Mouse (Mus musculus) limb, embryonic 15.5 days (tissue): ENCODE results near the gene Trim45. TPM values are rescaled to one million over a fixed set of nuclear protein-coding genes. Genes with fewer than 3 reads are reported as not detected.
A peak's percentile ranks its signal among the peaks of the same experiment; 100 is the strongest.

Experiments used
- ATAC-seq: fragments of 200-750 bp; cut with Nextera tagmentation; 2 replicates; pipeline ENCODE4 v1.8.0; 2017; ENCODE audit warnings: low read depth, moderate TSS enrichment; ENCODE audit not compliant: insufficient number of reproducible peaks, low FRiP score, low TSS enrichment
- H3K27ac ChIP-seq: fragments of 300-500 bp; sonication (generic); 2 replicates; pipeline ENCODE4 v1.5.1; 2015; ENCODE audit warnings: moderate library complexity, mild to moderate bottlenecking, inconsistent platforms
- H3K27me3 ChIP-seq: fragments of 300-500 bp; sonication (generic); 2 replicates; pipeline ENCODE4 v1.6.1; 2015; ENCODE audit warnings: inconsistent platforms
- H3K36me3 ChIP-seq: fragments of 300-500 bp; sonication (generic); 2 replicates; pipeline ENCODE4 v1.6.1; 2015; ENCODE audit warnings: inconsistent platforms
- H3K4me1 ChIP-seq: fragments of 300-500 bp; sonication (generic); 2 replicates; pipeline ENCODE4 v1.6.1; 2015; ENCODE audit warnings: inconsistent platforms
- H3K4me2 ChIP-seq: fragments of 300-500 bp; sonication (generic); 2 replicates; pipeline ENCODE4 v1.6.1; 2015; ENCODE audit warnings: mild to moderate bottlenecking, inconsistent platforms
- H3K4me3 ChIP-seq: fragments of 300-500 bp; sonication (generic); 2 replicates; pipeline ENCODE4 v1.5.1; 2015; ENCODE audit warnings: mild to moderate bottlenecking, inconsistent platforms
- H3K9ac ChIP-seq: fragments of 300-500 bp; sonication (generic); 2 replicates; pipeline ENCODE4 v1.6.1; 2015; ENCODE audit warnings: inconsistent platforms
- H3K9me3 ChIP-seq: fragments of 300-500 bp; sonication (generic); 2 replicates; pipeline ENCODE4 v1.6.1; 2016; ENCODE audit warnings: inconsistent platforms
- WGBS: fragments of 180-500 bp; shearing (Covaris S2); methylation state at CpG from one replicate; pipeline ENCODE4 v1.1.7; 2015; 5-methylcytosine and 5-hydroxymethylcytosine counted together
- polyA plus RNA-seq: library from polyadenylated mRNA; unstranded; fragments of >200 nt; fragmentation: Nextera tagmentation; extraction: Ambion mirVana; gene quantifications from 2 replicates; pipeline ENCODE4 v1.2.1, GENCODE M21; 2015

The Trim45 gene
- 4.7 and 5.9 TPM in 2 replicates for polyA plus RNA-seq

DNA sequence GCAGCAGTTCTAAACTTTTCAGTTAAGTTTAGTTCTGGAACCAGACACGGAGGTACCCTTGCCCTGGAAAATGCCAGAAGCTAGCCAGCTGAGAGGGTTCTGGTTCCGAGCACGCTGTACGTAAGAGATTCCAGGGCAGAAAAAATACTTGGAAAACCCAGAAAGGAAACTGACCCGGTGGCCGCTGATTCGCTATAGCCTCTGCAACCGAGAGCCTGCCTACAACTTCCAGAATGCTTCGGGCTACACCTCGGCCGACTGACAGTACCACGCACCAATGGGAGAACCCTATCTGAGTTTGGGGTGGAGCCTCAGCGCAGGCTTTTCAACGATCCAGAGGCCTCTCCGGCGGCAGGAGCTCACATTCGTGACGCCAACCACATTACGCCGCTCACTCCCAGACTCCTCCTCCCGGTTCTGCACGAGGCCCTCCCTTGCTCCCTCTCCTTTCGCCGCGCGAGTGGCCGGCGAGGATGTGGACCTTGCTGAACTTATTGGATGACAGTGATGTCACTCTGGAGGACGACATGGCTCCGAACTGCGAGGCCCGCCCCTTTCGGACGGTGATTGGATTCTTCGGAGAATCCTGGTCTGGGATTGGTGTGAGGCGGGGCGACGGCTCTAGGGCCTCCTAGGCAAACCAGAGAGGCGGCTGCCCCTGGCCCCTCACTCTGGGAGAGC is at the start of gene Trim45:
Gene Trim45 (plus strand): TSS at position 378 of the 681 bp plus-strand sequence.
- 0% methylated on average over 39 of the region's 39 CpGs for WGBS
- no peaks in the 10 kb centered on the region for H3K9me3 ChIP-seq

DNA sequence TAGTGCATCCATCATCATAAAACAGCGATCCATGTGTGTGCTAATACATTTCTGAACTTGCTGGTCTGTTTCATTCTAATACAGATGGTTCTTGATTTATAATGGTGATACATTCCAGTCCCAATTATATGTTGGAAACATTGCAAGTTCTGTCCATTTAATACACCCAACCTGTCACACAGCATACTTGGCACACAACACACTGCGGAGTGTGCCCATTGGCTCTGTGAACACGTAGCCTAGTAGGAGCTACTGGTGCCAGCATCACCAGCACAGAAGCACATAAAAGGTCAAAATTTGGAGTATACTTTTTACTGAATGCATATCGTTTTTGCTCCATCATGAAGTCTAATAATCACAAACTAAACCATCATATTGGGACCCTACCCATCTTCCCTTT is 44.9 kb upstream of the Trim45 start:
- Histone ChIP-seq H3K9ac (no peak overlapping the region), H3K4me3 (no peak overlapping the region), H3K4me2 (no peak overlapping the region), H3K4me1 (no peaks in the 10 kb centered on the region), H3K36me3 (no peaks in the 10 kb centered on the region), H3K9me3 (no peaks in the 10 kb centered on the region), H3K27ac (no peak overlapping the region), H3K27me3 (no peaks in the 10 kb centered on the region)
- 75% methylated on average over 4 of the region's 4 CpGs for WGBS
- no peak for ATAC-seq

More for the DNA sequence above, at the start of gene Trim45:
- Histone ChIP-seq H3K27ac (peak within 1 kb of the TSS; percentile 86), H3K4me1 (peaks cover 34% of the 10 kb centered on the region), H3K9ac (peak within 1 kb of the TSS; percentile 56), H3K4me2 (peak within 1 kb of the TSS; percentile 63), H3K27me3 (no peaks in the 10 kb centered on the region), H3K36me3 (no peaks in the 10 kb centered on the region), H3K4me3 (peak within 1 kb of the TSS; percentile 61)
- ATAC-seq: peak; percentile 99

DNA sequence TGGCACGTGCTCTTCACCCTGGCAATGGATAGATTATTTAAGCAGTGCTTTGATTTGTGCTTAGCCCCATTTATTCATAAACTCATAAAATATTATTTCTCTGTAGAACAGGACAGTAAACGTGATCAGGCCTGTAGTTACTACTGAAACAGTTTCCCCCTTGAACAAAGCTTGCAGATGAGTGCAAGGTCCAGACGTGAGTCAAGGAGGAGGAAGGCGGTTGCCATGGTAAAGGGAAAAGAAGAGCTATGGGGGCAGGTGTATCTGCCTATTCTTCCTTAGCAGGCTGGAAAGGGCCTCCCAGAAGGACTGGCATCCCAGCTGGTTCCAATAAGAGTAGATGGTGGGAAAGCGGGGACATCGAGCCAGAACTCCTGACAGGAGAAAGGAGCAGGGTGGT is 40.6 kb upstream of the Trim45 start:
- Histone ChIP-seq H3K36me3 (no peaks in the 10 kb centered on the region), H3K4me3 (no peak overlapping the region), H3K4me1 (no peaks in the 10 kb centered on the region), H3K9ac (no peak overlapping the region), H3K27me3 (no peaks in the 10 kb centered on the region), H3K4me2 (no peak overlapping the region), H3K27ac (no peak overlapping the region), H3K9me3 (no peaks in the 10 kb centered on the region)
- 59% methylated on average over 6 of the region's 6 CpGs for WGBS
- no peak for ATAC-seq

DNA sequence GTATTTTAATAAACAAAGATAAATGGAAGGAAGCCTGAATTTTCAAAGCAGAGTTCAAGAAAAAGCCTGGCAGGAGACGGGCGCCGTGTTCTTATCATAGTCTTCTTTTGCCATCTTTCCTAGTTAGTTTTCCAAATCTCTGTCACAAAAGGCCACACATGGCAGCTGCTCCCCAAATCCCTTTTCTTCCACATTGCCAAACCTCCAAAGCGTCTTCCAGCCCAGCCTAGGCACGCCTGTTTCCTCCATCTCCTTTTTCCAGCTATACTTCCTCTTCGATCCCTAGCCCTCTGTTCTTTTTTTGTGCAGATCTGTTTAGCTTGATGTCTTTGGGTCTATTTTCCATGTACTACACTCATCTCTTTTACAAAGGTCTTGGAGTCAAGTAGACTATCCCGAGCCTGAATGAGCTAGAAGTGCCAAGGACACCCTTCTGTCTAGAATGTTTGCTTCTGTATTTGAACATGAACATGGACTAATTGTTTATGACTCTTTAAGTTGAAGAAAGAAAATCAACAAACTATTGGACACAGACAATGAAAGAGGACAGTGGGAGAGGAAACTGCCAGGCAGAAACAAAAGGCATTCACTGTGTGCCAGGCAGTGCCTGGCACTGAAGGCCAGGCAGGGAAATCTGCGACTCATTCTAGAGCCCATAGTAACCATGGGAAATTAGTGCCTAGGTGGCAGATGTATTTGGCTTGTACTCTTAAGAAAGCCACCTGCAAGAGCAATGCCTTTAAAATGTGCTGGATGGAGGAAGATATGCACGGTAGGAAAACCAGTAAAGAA is 40.0 kb upstream of the Trim45 start:
- Histone ChIP-seq H3K27me3 (no peaks in the 10 kb centered on the region), H3K4me1 (no peaks in the 10 kb centered on the region), H3K27ac (no peak overlapping the region), H3K9me3 (no peaks in the 10 kb centered on the region), H3K36me3 (no peaks in the 10 kb centered on the region), H3K4me2 (no peak overlapping the region), H3K4me3 (no peak overlapping the region), H3K9ac (no peak overlapping the region)
- ATAC-seq: no peak
- 86% methylated on average over 9 of the region's 9 CpGs for WGBS

DNA sequence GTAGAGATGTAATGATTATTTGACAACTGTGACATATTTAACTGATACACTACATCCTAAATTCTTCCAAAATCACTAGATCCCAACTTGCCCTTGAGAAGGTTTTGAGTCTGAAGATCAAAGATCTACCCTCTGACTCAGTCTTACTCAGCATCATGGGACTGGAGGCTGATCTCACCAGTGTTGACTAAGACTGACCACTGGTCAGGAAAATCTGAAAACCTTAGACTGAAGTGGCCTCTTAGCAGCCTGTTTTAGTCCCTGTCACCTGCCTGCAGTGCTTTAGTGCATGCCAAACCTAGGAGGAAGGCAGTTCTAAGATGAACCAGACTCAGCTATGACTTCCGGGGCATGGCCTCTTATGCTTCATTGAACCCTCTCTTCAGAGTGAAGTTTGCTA is 32.8 kb upstream of the Trim45 start:
- Histone ChIP-seq H3K9ac (no peak overlapping the region), H3K27ac (no peak overlapping the region), H3K4me3 (no peak overlapping the region), H3K9me3 (no peaks in the 10 kb centered on the region), H3K4me1 (no peaks in the 10 kb centered on the region), H3K27me3 (no peaks in the 10 kb centered on the region), H3K4me2 (no peak overlapping the region), H3K36me3 (no peaks in the 10 kb centered on the region)
- no peak for ATAC-seq
- WGBS: 93% methylated on average over 1 of the region's 1 CpGs

DNA sequence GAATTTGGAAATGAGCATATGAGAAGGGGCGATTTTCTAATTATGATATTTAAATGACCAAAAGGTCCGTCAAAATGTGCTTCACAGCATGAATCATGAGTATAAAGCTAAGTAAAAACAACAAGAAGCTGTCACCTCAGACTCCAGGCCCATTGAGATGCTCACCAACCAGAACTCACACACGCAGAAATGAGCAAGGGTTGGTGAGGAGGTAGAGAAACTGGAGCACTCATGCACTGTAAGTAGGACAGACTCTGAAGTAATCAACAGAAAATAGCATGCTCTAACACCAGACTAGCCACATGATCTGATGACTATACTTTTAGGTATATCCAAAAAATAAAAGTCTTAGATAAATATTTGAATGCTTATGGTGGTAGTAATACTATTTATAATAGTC is 31.6 kb upstream of the Trim45 start:
- no peaks in the 10 kb centered on the region for H3K4me1 ChIP-seq
- H3K9me3 ChIP-seq: no peaks in the 10 kb centered on the region
- H3K36me3 ChIP-seq: no peaks in the 10 kb centered on the region
- H3K4me2 ChIP-seq: no peak overlapping the region
- ATAC-seq: no peak
- H3K9ac ChIP-seq: no peak overlapping the region
- 86% methylated on average over 3 of the region's 3 CpGs for WGBS
- H3K4me3 ChIP-seq: no peak overlapping the region
- no peak overlapping the region for H3K27ac ChIP-seq
- H3K27me3 ChIP-seq: no peaks in the 10 kb centered on the region

DNA sequence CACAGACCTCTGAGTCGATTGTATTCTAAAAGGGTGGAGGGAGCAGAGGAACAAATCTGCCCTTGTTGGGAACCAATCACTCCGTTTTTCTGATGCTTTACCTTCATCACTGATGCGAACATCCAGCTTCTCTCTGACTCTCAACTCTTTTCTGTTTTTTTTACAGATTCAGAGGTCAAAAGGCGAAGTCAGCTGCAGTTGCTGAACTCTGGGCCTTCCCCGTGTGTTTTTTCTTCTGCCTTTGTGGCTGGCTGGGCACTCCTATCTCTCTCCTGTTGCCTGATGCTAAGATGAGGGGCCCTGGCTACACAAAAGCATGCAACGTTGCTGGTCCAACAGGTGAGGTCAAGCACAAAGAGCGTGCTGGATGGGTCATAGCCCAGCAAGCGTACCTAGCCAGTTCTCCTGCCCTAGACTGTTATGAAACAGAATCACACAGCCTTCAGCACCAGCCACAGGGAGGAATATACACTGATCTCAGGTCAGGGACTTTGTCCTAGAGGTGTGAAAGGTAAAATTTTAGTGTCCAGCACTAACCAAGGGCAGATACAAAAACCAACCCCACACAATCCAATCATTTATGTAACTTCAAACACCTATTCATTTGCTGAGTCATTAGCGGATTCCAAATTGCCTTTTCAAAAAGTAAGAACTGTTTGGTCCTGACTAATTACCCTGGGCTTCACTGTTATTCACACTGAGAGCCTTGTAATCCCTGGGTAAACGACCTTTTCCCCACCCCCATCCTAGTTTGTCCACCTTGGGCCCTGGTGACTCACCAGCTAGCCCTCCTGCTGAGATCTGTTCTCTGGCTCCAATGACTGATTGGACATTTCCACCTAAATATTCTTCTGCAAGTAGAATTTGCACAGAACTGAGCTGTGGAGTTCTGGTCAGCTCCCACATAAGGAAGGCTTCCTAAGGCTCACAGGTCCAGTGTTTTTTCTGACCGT is 29.3 kb upstream of the Trim45 start:
- no peaks in the 10 kb centered on the region for H3K36me3 ChIP-seq
- H3K4me2 ChIP-seq: no peak overlapping the region
- H3K4me3 ChIP-seq: no peak overlapping the region
- H3K9me3 ChIP-seq: no peaks in the 10 kb centered on the region
- no peak for ATAC-seq
- no peak overlapping the region for H3K27ac ChIP-seq
- no peaks in the 10 kb centered on the region for H3K27me3 ChIP-seq
- H3K4me1 ChIP-seq: no peaks in the 10 kb centered on the region
- H3K9ac ChIP-seq: no peak overlapping the region
- 58% methylated on average over 11 of the region's 11 CpGs for WGBS

DNA sequence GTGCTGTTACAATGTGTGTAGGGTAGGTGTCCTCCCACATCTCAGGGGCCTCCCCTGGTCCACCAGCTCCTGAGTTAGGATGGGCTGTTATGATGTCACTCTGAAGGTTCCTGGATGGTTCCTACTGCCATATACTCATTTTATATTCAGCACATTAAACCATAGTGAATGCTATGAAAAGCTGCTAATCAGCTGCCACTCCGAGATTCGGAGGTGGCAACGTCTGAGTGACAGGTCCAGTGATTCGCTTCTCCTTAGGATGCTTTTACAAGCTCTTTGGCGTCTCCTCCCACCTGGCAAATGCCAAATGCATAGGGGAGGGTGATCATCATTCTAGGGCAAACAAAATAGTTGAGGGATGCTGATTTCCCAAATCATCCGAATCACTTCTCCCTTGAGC is 26.5 kb upstream of the Trim45 start:
- Histone ChIP-seq H3K4me1 (no peaks in the 10 kb centered on the region), H3K4me2 (no peak overlapping the region), H3K9me3 (no peaks in the 10 kb centered on the region), H3K27me3 (no peaks in the 10 kb centered on the region), H3K4me3 (no peak overlapping the region), H3K36me3 (no peaks in the 10 kb centered on the region), H3K9ac (no peak overlapping the region), H3K27ac (no peak overlapping the region)
- ATAC-seq: no peak
- 84% methylated on average over 6 of the region's 6 CpGs for WGBS

DNA sequence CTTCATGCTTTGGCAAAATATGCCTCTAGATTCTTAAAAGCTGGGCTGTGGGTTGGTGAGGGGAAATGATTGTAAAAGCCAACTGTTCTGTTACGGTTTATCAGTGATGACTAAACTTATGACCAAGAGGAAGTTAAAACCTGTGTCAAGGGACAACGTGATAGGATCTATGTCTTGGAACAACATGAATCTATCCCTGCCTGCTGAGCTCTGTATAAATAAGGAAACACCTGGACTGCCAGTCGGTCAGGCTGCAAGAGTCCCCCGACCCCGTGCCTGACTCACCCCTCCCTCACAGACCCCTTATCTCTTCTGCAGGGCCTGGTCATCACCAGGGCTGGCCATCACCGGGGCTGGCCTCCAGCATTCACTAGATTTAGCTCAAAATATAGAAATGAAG is 15.9 kb upstream of the Trim45 start:
- H3K27me3 ChIP-seq: no peaks in the 10 kb centered on the region
- ATAC-seq: no peak
- H3K27ac ChIP-seq: no peak overlapping the region
- no peak overlapping the region for H3K9ac ChIP-seq
- no peaks in the 10 kb centered on the region for H3K9me3 ChIP-seq
- peaks cover 5% of the 10 kb centered on the region; the same call in 1 of the 2 replicates for H3K4me1 ChIP-seq
- H3K4me2 ChIP-seq: no peak overlapping the region
- H3K4me3 ChIP-seq: no peak overlapping the region
- no peaks in the 10 kb centered on the region for H3K36me3 ChIP-seq
- 57% methylated on average over 6 of the region's 6 CpGs for WGBS

DNA sequence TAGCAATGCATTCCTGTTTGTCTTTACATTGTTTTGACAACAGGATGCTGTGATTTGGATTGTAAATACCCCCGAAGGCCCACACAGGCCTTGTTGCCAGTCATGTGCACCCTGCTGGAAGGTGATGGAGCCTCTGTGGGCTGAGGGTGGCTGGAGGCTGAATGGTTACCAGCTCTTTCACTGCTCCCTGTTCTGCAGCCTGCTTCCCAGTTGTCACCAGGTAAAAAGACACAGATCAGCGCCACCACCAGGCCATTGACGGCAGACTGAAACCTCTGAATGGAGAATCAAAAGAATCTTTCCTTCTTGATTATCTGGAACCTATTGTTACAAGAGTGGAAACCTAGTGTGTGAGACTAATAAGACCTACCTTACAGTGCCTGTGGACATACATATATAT is 15.1 kb upstream of the Trim45 start:
- Histone ChIP-seq H3K27me3 (no peaks in the 10 kb centered on the region), H3K9ac (no peak overlapping the region), H3K9me3 (no peaks in the 10 kb centered on the region), H3K4me1 (peaks cover 12% of the 10 kb centered on the region; the same call in 1 of the 2 replicates), H3K4me3 (no peak overlapping the region), H3K4me2 (no peak overlapping the region), H3K36me3 (no peaks in the 10 kb centered on the region), H3K27ac (no peak overlapping the region)
- no peak for ATAC-seq
- 30% methylated on average over 3 of the region's 3 CpGs for WGBS

DNA sequence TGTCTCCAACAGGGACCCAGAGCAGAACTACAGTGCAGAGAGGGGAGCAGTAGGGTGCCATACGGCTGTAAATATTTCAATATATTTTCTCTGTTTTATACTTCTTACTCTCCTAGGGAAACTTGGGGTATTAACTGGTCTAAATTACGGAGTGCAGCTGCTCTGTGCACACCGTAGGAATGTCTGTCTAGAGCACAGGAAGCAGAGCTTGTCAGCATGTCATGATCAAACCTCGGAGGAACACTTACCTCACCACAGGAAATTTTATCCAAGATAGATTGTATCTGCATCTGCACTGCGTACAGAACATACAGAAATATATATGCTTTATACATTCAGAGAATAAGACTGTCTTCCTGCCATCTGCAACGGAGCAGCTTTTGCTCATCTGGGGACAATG is 13.4 kb upstream of the Trim45 start:
- no peak overlapping the region for H3K4me2 ChIP-seq
- no peaks in the 10 kb centered on the region for H3K27me3 ChIP-seq
- no peak for ATAC-seq

More for the DNA sequence above, 13.4 kb upstream of the Trim45 start:
- WGBS: 27% methylated on average over 6 of the region's 6 CpGs
- Histone ChIP-seq H3K4me3 (no peak overlapping the region), H3K9ac (no peak overlapping the region), H3K36me3 (no peaks in the 10 kb centered on the region), H3K4me1 (peaks cover 14% of the 10 kb centered on the region; the same call in 1 of the 2 replicates), H3K9me3 (no peaks in the 10 kb centered on the region), H3K27ac (no peak overlapping the region)
